Mouse (Mus musculus) adipose tissue, adult 10 weeks (tissue): ENCODE measurements around the gene Orc6. TPM values are rescaled to one million over a fixed set of nuclear protein-coding genes. Genes with fewer than 3 reads are reported as not detected.

Experiments used
- polyA plus RNA-seq: library from polyadenylated mRNA; stranded (reverse); fragments of 350-450 nt; fragmentation: Illumina TruSeq; extraction: RNeasy Lipid Tissue Mini Kit (QIAGEN cat#74804); gene quantifications from one replicate; pipeline ENCODE4 v1.2.3, GENCODE M21; 2014; ENCODE audit warnings: low read depth, low replicate concordance

Orc6 gene
- 23.3 TPM for polyA plus RNA-seq

GRCm38 (mm10) chr8:85299434-85300077 lies at the start of gene Orc6, which contains the start of gene Vps35:
Orc6 (plus strand) TSS chr8:85299632.
Vps35 (minus strand) TSS chr8:85299802.

Other genes starting within 250 kb of the Orc6 start
- gene Fbxw9, start 239.6 kb upstream of the Orc6 start, polyA plus RNA-seq: 31.5 TPM
- not detected for gene Gm5741, start 231.7 kb upstream of the Orc6 start, polyA plus RNA-seq
- 25.9 TPM for gene Dhps, start 227.9 kb upstream of the Orc6 start, polyA plus RNA-seq
- gene Wdr83os, start 218.9 kb upstream of the Orc6 start, polyA plus RNA-seq: 89.8 TPM
- gene Wdr83, start 218.3 kb upstream of the Orc6 start, polyA plus RNA-seq: 23.2 TPM
- gene Man2b1, start 216.4 kb upstream of the Orc6 start, polyA plus RNA-seq: 115 TPM
- gene Zfp791, start 176.5 kb upstream of the Orc6 start, polyA plus RNA-seq: 5.5 TPM
- gene Cks1brt, start 147.7 kb upstream of the Orc6 start, polyA plus RNA-seq: not detected
- gene Olfr371, start 73.6 kb upstream of the Orc6 start, polyA plus RNA-seq: not detected
- gene Vps35, start 170 bp downstream of the Orc6 start, polyA plus RNA-seq: 79.3 TPM
- 0.50 TPM for gene Mylk3, start 86.7 kb downstream of the Orc6 start, polyA plus RNA-seq
- gene 4921524J17Rik, start 133.2 kb downstream of the Orc6 start, polyA plus RNA-seq: 19.4 TPM
- gene Gpt2, start 192.9 kb downstream of the Orc6 start, polyA plus RNA-seq: 102 TPM